Mouse (Mus musculus): ENCODE results near the gene Gm20662. TPM values are rescaled to one million over a fixed set of nuclear protein-coding genes. Genes with fewer than 3 reads are reported as not detected.

The Gm20662 gene
- polyA plus RNA-seq, 1 experiment from 2014 or later = 0.96 TPM

GRCm38 (mm10) chr9:108082988-108083431 lies 86.9 kb downstream of the Gm20662 start, which contains the start of gene Rnf123:
TSS of gene Rnf123 (minus strand) at chr9:108083346.
- 32% methylated on average over 12 of the region's 12 CpGs for WGBS
- H3K27ac ChIP-seq (replicated peaks; ENCODE audit: low read depth, low read length) = no peak within 1 kb of the TSS
- peaks cover 10% of the 10 kb centered on the region for H3K4me1 ChIP-seq (ENCODE audit: control insufficient read depth, insufficient read depth, low read length)
- peaks cover 26% of the 10 kb centered on the region for H3K27me3 ChIP-seq (ENCODE audit: control insufficient read depth, insufficient read depth, low read length)
- no peak within 1 kb of the TSS for H3K9ac ChIP-seq (ENCODE audit: low read length)
- no peak for ATAC-seq (ENCODE audit: insufficient number of reproducible peaks, low FRiP score, low TSS enrichment, low read depth)
- H3K4me2 ChIP-seq (ENCODE audit: low read depth, severe bottlenecking) = peak within 1 kb of the TSS; percentile 36; the same call in 1 of the 2 replicates
- peaks cover 7% of the 10 kb centered on the region; the same call in 1 of the 2 replicates for H3K36me3 ChIP-seq (ENCODE audit: control insufficient read depth, insufficient read depth, low read length)
- no peak for DNase-seq (ENCODE audit: low spot score)
- H3K9me3 ChIP-seq (ENCODE audit: control insufficient read depth, low read length) = no peaks in the 10 kb centered on the region
- H3K4me3 ChIP-seq (ENCODE audit: low read depth, low read length) = 0 out of 2 replicates have a peak within 1 kb of the TSS, but pooled peaks have one; percentile 10

- 82% methylated on average over 6 of the region's 6 CpGs for WGBS
- H3K4me2 ChIP-seq (ENCODE audit: low read depth, severe bottlenecking) = no peak overlapping the region
- no peak overlapping the region for H3K4me3 ChIP-seq (ENCODE audit: low read depth, low read length)
- ATAC-seq (ENCODE audit: insufficient number of reproducible peaks, low FRiP score, low TSS enrichment, low read depth) (no peak), DNase-seq (ENCODE audit: low spot score) (no peak)
- H3K27me3 ChIP-seq (ENCODE audit: control insufficient read depth, insufficient read depth, low read length) = peaks cover 26% of the 10 kb centered on the region
- peaks cover 6% of the 10 kb centered on the region; the same call in 1 of the 2 replicates for H3K4me1 ChIP-seq (ENCODE audit: control insufficient read depth, insufficient read depth, low read length)
- no peak overlapping the region for H3K9ac ChIP-seq (ENCODE audit: low read length)
- no peak overlapping the region for H3K27ac ChIP-seq (replicated peaks; ENCODE audit: low read depth, low read length)
- no peaks in the 10 kb centered on the region for H3K9me3 ChIP-seq (ENCODE audit: control insufficient read depth, low read length)
- H3K36me3 ChIP-seq (ENCODE audit: control insufficient read depth, insufficient read depth, low read length) = peaks cover 7% of the 10 kb centered on the region; the same call in 1 of the 2 replicates
These were observed 87.4 kb downstream of the Gm20662 start for GRCm38 (mm10) chr9:108083561-108083960.

- no peak overlapping the region for H3K4me2 ChIP-seq (ENCODE audit: low read depth, severe bottlenecking)
- H3K27ac ChIP-seq (replicated peaks; ENCODE audit: low read depth, low read length) = no peak overlapping the region
- H3K4me1 ChIP-seq (ENCODE audit: control insufficient read depth, insufficient read depth, low read length) = peaks cover 3% of the 10 kb centered on the region; the same call in 1 of the 2 replicates
- H3K36me3 ChIP-seq (ENCODE audit: control insufficient read depth, insufficient read depth, low read length) = peaks cover 17% of the 10 kb centered on the region
- no peak overlapping the region for H3K9ac ChIP-seq (ENCODE audit: low read length)
- no peak for ATAC-seq (ENCODE audit: insufficient number of reproducible peaks, low FRiP score, low TSS enrichment, low read depth)
- no peaks in the 10 kb centered on the region for H3K9me3 ChIP-seq (ENCODE audit: control insufficient read depth, low read length)
- 96% methylated on average over 4 of the region's 4 CpGs for WGBS
- H3K4me3 ChIP-seq (ENCODE audit: low read depth, low read length) = no peak overlapping the region
- H3K27me3 ChIP-seq (ENCODE audit: control insufficient read depth, insufficient read depth, low read length) = peaks cover 26% of the 10 kb centered on the region
- no peak for DNase-seq (ENCODE audit: low spot score)
These were observed 89.1 kb downstream of the Gm20662 start for GRCm38 (mm10) chr9:108085261-108085660.

GRCm38 (mm10) chr9:108090611-108091120 lies 94.5 kb downstream of the Gm20662 start:
- Histone ChIP-seq H3K27ac (replicated peaks; ENCODE audit: low read depth, low read length) (no peak overlapping the region), H3K4me1 (ENCODE audit: control insufficient read depth, insufficient read depth, low read length) (peaks cover 9% of the 10 kb centered on the region), H3K9me3 (ENCODE audit: control insufficient read depth, low read length) (no peaks in the 10 kb centered on the region), H3K27me3 (ENCODE audit: control insufficient read depth, insufficient read depth, low read length) (no peaks in the 10 kb centered on the region), H3K4me3 (ENCODE audit: low read depth, low read length) (no peak overlapping the region), H3K9ac (ENCODE audit: low read length) (no peak overlapping the region), H3K36me3 (ENCODE audit: control insufficient read depth, insufficient read depth, low read length) (peaks cover 16% of the 10 kb centered on the region), H3K4me2 (ENCODE audit: low read depth, severe bottlenecking) (no peak overlapping the region)
- ATAC-seq (ENCODE audit: insufficient number of reproducible peaks, low FRiP score, low TSS enrichment, low read depth) (no peak), DNase-seq (ENCODE audit: low spot score) (no peak)
- 95% methylated on average over 7 of the region's 7 CpGs for WGBS

GRCm38 (mm10) chr9:108093586-108093985 lies 97.4 kb downstream of the Gm20662 start:
- 79% methylated on average over 10 of the region's 10 CpGs for WGBS
- ATAC-seq (ENCODE audit: insufficient number of reproducible peaks, low FRiP score, low TSS enrichment, low read depth) = no peak
- Histone ChIP-seq H3K4me3 (ENCODE audit: low read depth, low read length) (peak overlapping the region; percentile 88), H3K27me3 (ENCODE audit: control insufficient read depth, insufficient read depth, low read length) (no peaks in the 10 kb centered on the region), H3K9ac (ENCODE audit: low read length) (peak overlapping the region; percentile 85), H3K36me3 (ENCODE audit: control insufficient read depth, insufficient read depth, low read length) (peaks cover 14% of the 10 kb centered on the region), H3K27ac (replicated peaks; ENCODE audit: low read depth, low read length) (no peak overlapping the region), H3K4me2 (ENCODE audit: low read depth, severe bottlenecking) (peak overlapping the region; percentile 93), H3K4me1 (ENCODE audit: control insufficient read depth, insufficient read depth, low read length) (peaks cover 9% of the 10 kb centered on the region), H3K9me3 (ENCODE audit: control insufficient read depth, low read length) (no peaks in the 10 kb centered on the region)
- no peak for DNase-seq (ENCODE audit: low spot score)

- peak within 1 kb of the TSS; percentile 88 for H3K4me3 ChIP-seq (ENCODE audit: low read depth, low read length)
- WGBS = under 1% methylated on average over 52 of the region's 52 CpGs
- peak; percentile 92 for ATAC-seq (ENCODE audit: insufficient number of reproducible peaks, low FRiP score, low TSS enrichment, low read depth)
- H3K4me2 ChIP-seq (ENCODE audit: low read depth, severe bottlenecking) = peak within 1 kb of the TSS; percentile 93
- H3K9me3 ChIP-seq (ENCODE audit: control insufficient read depth, low read length) = no peaks in the 10 kb centered on the region
- H3K27ac ChIP-seq (replicated peaks; ENCODE audit: low read depth, low read length) = peak within 1 kb of the TSS; percentile 82
- peaks cover 9% of the 10 kb centered on the region for H3K36me3 ChIP-seq (ENCODE audit: control insufficient read depth, insufficient read depth, low read length)
- no peaks in the 10 kb centered on the region for H3K27me3 ChIP-seq (ENCODE audit: control insufficient read depth, insufficient read depth, low read length)
- H3K4me1 ChIP-seq (ENCODE audit: control insufficient read depth, insufficient read depth, low read length) = peaks cover 9% of the 10 kb centered on the region
- H3K9ac ChIP-seq (ENCODE audit: low read length) = peak within 1 kb of the TSS; percentile 85
- DNase-seq (ENCODE audit: low spot score) = peak; percentile 97
These were observed 98.2 kb downstream of the Gm20662 start, which contains the start of gene Apeh for GRCm38 (mm10) chr9:108094184-108094941. TSS of gene Apeh (minus strand) at chr9:108094606.

Small RNA genes within 50 kb of the gene (microRNA-seq; reads per million reads assigned to microRNA genes)
- gene Mir7088 = not detected

Other genes with a start within 250 kb of the Gm20662 start
- 179 and 195 TPM in 2 replicates for gene Rbm5, start 225.4 kb upstream of the Gm20662 start, polyA plus RNA-seq (2014; fragmentation: Nextera tagmentation; extraction: Ambion mirVana)
- gene Rbm6, start 123.1 kb upstream of the Gm20662 start, polyA plus RNA-seq (2014; fragmentation: Nextera tagmentation; extraction: Ambion mirVana) = 91.1 and 103 TPM in 2 replicates
- 12.4 and 12.6 TPM in 2 replicates for gene Mon1a, start 108.2 kb upstream of the Gm20662 start, polyA plus RNA-seq (2014; fragmentation: Nextera tagmentation; extraction: Ambion mirVana)
- 0.35 and 0.36 TPM in 2 replicates for gene Mst1r, start 89.5 kb upstream of the Gm20662 start, polyA plus RNA-seq (2014; fragmentation: Nextera tagmentation; extraction: Ambion mirVana)
- gene Actl11, start 67.9 kb upstream of the Gm20662 start, polyA plus RNA-seq (2014; fragmentation: Nextera tagmentation; extraction: Ambion mirVana) = not detected in 2 replicates
- 4.4 and 4.6 TPM in 2 replicates for gene Camkv, start 60.7 kb upstream of the Gm20662 start, polyA plus RNA-seq (2014; fragmentation: Nextera tagmentation; extraction: Ambion mirVana)
- 40.4 and 41.4 TPM in 2 replicates for gene Traip, start 46.2 kb upstream of the Gm20662 start, polyA plus RNA-seq (2014; fragmentation: Nextera tagmentation; extraction: Ambion mirVana)
- gene Uba7, start 20.8 kb upstream of the Gm20662 start, polyA plus RNA-seq (2014; fragmentation: Nextera tagmentation; extraction: Ambion mirVana) = 20.1 and 23.4 TPM in 2 replicates
- gene Gm20661, start 13.3 kb upstream of the Gm20662 start, polyA plus RNA-seq (2014; fragmentation: Nextera tagmentation; extraction: Ambion mirVana) = 7.3 and 7.9 TPM in 2 replicates
- 165 and 174 TPM in 2 replicates for gene Inka1, start 10.5 kb upstream of the Gm20662 start, polyA plus RNA-seq (2014; fragmentation: Nextera tagmentation; extraction: Ambion mirVana)
- 16.8 and 19.7 TPM in 2 replicates for gene Cdhr4, start 3.9 kb upstream of the Gm20662 start, polyA plus RNA-seq (2014; fragmentation: Nextera tagmentation; extraction: Ambion mirVana)
- gene Ip6k1, start 6.2 kb downstream of the Gm20662 start, polyA plus RNA-seq (2014; fragmentation: Nextera tagmentation; extraction: Ambion mirVana) = 30.5 and 33.0 TPM in 2 replicates
- 20.6 and 22.0 TPM in 2 replicates for gene Gmppb, start 52.9 kb downstream of the Gm20662 start, polyA plus RNA-seq (2014; fragmentation: Nextera tagmentation; extraction: Ambion mirVana)
- gene Amigo3, start 56.8 kb downstream of the Gm20662 start, polyA plus RNA-seq (2014; fragmentation: Nextera tagmentation; extraction: Ambion mirVana) = 1.7 and 1.9 TPM in 2 replicates
- gene Mst1, start 84.1 kb downstream of the Gm20662 start, polyA plus RNA-seq (2014; fragmentation: Nextera tagmentation; extraction: Ambion mirVana) = 0.37 and 1.3 TPM in 2 replicates
- 26.4 and 29.9 TPM in 2 replicates for gene Rnf123, start 87.0 kb downstream of the Gm20662 start, polyA plus RNA-seq (2014; fragmentation: Nextera tagmentation; extraction: Ambion mirVana)
- gene Apeh, start 98.3 kb downstream of the Gm20662 start, polyA plus RNA-seq (2014; fragmentation: Nextera tagmentation; extraction: Ambion mirVana) = 56.3 and 63.4 TPM in 2 replicates
- gene Bsn, start 194.0 kb downstream of the Gm20662 start, polyA plus RNA-seq (2014; fragmentation: Nextera tagmentation; extraction: Ambion mirVana) = 1.3 and 1.5 TPM in 2 replicates

Data from limb, embryonic 11.5 days (tissue).